Mouse (Mus musculus): ENCODE data around the gene Sh3kbp1.

GRCm38 (mm10) chrX:159850722-159851121, 223.7 kb downstream of the Sh3kbp1 start:
- TF ChIP-seq CTCF (IDR thresholded peaks at IDR 0.05; ENCODE audit: extremely low read depth, insufficient read depth, insufficient read length, insufficient replicate concordance), result no peak
- TF ChIP-seq POLR2A (IDR thresholded peaks at IDR 0.05; ENCODE audit: low read depth, low read length), result no peak

All from spleen, adult 2 months (tissue).